Mouse (Mus musculus) ES-E14 (cell line): ENCODE data around the gene Actl10.

Experiments
- CHD2 ChIP-seq: IDR thresholded peaks from 2 replicates; pipeline ENCODE4 v1.6.1; 2014; ENCODE audit warnings: mild to moderate bottlenecking, low read depth, low read length, inconsistent platforms
- HCFC1 ChIP-seq: IDR thresholded peaks from 2 replicates; pipeline ENCODE4 v1.6.1; 2012; ENCODE audit warnings: low read length, inconsistent platforms, borderline replicate concordance; ENCODE audit not compliant: insufficient read depth
- MAFK ChIP-seq: IDR thresholded peaks from 2 replicates; pipeline ENCODE4 v1.6.1; 2014; ENCODE audit warnings: mild to moderate bottlenecking, low read depth, low read length, inconsistent platforms; ENCODE audit not compliant: insufficient read depth
- ZC3H11A ChIP-seq: IDR thresholded peaks from 2 replicates; pipeline ENCODE4 v1.6.1; 2012; ENCODE audit warnings: low read depth, mild to moderate bottlenecking, inconsistent platforms, low read length, borderline replicate concordance
- ZNF384 ChIP-seq: IDR thresholded peaks from 2 replicates; pipeline ENCODE4 v1.6.1; 2012; ENCODE audit warnings: low read depth, low read length, inconsistent platforms

DNA sequence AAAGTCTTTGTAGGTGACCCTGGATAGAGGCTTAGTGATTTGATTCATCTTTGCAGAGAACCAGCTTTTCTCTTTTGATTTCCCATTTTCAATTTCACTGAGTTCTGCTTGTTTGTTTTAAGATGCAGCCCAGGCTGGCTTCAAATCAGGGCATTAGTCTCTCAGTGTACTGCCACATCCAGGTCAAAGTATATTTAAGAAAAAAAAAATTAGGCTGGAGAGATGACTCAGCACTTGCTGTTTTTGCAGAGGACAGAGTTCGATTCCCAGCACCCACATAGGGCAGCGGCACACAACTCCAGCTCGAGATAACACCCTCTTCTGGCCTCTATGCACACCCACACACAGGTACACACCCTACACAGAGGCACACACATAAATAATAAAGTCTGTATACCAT is 39.7 kb downstream of the Actl10 start:
- no peak for TF ChIP-seq ZNF384
- TF ChIP-seq MAFK, result no peak
- TF ChIP-seq ZC3H11A, result no peak
- no peak for TF ChIP-seq CHD2
- no peak for TF ChIP-seq HCFC1
